Mouse (Mus musculus) liver, embryonic 14.5 days (tissue): Measurements from ENCODE around the gene Prdm16.

Experiments
- CTCF ChIP-seq: IDR thresholded peaks from 2 replicates; pipeline ENCODE4 v1.5.1; 2016; ENCODE audit warnings: antibody characterized with exemption, low read depth, control low read depth
- EP300 ChIP-seq: IDR thresholded peaks from 2 replicates; pipeline ENCODE4 v1.6.1; 2016; ENCODE audit warnings: antibody characterized with exemption, low read depth

DNA sequence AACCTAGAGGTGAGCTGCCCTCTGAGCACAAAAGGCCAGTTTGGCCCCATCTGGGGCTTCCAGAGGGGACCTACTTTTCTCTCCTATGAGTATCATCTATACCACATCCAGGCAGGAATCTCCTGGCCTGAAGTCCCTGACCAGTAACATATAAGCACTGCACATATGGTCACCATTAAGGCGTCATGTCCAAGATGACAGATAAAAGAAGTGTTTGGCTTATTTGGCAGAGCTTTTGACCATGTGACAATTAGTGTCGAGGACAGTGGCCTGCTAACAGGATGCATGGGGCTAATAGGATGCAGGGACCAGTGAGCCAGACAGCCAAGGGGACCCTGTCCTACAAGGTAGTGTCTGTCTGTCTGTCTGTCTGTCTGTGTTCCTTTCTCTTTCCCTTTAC is 250.8 kb downstream of the Prdm16 start:
- TF ChIP-seq CTCF (no peak), EP300 (no peak)
